Mouse (Mus musculus): Measurements from ENCODE around the gene Ptprb.

Ptprb gene

GRCm38 (mm10) chr10:116275280-116275679 lies at the start of gene Ptprb:
Ptprb (plus strand) TSS chr10:116275523.
- no peak for DNase-seq

GRCm38 (mm10) chr10:116235299-116235698 lies 40.0 kb upstream of the Ptprb start:
- DNase-seq = no peak

GRCm38 (mm10) chr10:116242200-116242599 lies 33.1 kb upstream of the Ptprb start:
- no peak for DNase-seq

- no peak for DNase-seq
Observed at GRCm38 (mm10) chr10:116243373-116243772, 31.9 kb upstream of the Ptprb start.

DNA sequence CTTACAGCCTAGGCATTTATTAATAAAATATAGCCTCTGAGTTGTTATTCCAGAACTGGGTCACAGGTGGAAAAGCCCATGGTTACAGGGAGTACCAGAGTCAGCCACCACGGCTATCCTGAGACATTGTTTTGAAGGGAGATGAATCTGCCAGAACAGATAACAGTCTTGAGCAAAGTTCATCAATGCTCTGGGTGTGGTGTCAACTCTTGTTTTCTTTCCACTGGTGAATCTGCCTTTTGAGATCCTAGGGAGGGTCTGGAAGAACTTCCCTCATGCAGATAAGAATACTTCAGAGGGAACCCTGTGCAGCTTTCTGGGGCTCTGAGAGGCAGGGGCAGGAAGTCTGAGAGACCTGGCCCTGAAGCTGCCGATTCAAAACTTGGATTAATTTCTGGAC lies 29.7 kb upstream of the Ptprb start:
- DNase-seq = no peak

- DNase-seq = no peak
Observed at GRCm38 (mm10) chr10:116252668-116253067, 22.7 kb upstream of the Ptprb start.

- DNase-seq = no peak
Observed at GRCm38 (mm10) chr10:116253972-116254371, 21.4 kb upstream of the Ptprb start.

GRCm38 (mm10) chr10:116259298-116259697 lies 16.0 kb upstream of the Ptprb start:
- DNase-seq = no peak

- no peak for DNase-seq
Observed at GRCm38 (mm10) chr10:116260658-116261433, 14.5 kb upstream of the Ptprb start.

DNA sequence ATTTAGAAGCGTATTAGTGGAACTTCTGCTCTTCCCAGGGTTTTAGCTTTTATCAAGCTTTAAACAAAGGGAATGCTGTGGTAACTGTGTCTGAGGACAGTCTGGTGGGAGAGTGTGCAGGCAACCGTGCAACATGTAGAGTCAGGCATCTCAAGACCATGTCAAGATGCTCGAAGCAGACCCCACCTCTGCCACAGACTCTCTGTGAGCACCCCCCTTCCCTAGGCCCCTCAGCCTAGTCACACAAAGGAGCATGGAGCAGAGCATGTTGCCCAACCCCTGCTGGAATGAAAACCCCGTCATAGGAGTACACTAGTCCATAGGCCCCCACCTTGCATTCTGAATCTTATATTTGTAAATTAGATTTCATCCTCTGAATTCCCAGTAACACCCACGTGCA lies 13.8 kb upstream of the Ptprb start:
- no peak for DNase-seq

DNA sequence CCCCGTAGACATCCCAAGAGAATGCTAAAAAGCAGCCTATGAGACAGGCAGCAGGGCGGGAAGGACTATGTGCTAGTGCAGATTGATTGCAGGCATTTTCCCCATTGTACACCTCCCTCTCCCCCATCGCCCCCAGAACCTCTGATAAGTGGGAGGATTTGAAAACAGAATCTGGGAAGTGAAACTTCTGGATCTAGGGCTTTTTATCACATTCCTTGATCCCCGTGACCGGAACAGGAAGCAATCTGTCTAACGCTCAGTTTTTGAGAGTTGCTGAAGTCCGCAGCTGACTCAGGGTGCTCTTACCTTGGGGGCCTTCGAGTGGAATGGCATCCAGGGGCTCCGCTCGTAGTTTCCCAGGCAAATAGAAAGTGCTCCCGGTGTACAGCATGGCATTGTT lies 10.8 kb upstream of the Ptprb start:
- no peak for DNase-seq

- no peak for DNase-seq
Observed at GRCm38 (mm10) chr10:116266561-116267433, 8.5 kb upstream of the Ptprb start.

DNA sequence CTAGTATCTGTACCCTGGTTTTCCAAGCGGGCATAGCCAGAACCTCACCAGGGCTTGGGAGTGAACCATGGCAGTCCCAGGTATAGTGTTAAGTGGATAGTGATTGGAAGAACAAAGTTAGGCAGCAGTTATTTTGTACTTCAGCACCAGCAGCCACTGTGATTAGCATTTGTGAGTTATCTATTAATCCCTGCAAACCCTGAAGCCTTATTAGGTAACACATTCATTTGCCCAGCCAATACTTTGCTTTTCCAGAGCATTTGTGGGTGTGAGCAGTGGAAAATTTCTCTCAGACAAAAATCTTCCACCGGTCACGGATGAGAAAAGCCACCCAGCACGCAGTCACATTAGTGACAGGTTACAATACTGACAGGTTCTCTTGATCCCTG lies 7.9 kb upstream of the Ptprb start:
- DNase-seq = no peak

DNA sequence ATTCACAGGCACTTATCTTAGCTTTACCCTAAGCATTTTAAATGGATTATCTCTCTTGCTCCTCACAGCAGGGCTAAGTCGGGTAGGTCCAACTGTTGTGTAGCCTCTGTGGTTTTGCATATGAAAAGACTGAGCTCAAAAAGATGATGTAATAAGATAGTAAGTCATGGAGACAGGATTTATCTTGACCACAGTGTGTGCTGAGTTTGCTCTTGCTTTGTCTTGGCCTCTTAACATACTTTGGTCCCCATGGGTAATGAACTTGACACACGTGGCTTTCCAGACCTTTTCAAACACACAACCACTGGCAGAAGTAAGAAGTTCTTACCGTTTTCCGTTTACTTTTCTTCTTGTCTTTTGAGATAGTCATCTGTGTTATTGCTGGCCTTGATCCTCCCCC lies 7.0 kb upstream of the Ptprb start:
- no peak for DNase-seq

GRCm38 (mm10) chr10:116270646-116271469 lies 4.5 kb upstream of the Ptprb start:
- no peak for DNase-seq

DNA sequence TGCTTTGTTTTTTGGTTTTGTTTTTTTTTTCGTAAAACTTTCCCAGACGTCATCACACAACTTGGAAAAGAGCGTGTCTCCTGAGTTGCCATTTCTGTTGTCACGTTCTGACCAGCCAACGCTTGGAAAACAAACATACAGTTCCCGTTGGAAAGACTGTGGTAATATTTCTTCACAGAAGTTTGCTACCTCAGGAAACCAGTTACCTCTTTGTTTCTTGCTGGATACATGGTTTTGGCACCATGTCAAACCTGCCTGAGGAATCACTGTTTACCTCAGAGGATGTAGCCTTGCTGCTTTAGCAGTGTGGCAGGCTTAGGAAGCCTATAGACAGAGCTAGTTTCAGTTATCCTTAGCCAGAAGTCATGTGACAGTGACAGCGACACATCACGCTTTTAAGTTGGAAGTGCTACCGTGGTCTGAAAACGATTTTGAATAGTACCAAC lies 3.8 kb upstream of the Ptprb start:
- no peak for DNase-seq

DNA sequence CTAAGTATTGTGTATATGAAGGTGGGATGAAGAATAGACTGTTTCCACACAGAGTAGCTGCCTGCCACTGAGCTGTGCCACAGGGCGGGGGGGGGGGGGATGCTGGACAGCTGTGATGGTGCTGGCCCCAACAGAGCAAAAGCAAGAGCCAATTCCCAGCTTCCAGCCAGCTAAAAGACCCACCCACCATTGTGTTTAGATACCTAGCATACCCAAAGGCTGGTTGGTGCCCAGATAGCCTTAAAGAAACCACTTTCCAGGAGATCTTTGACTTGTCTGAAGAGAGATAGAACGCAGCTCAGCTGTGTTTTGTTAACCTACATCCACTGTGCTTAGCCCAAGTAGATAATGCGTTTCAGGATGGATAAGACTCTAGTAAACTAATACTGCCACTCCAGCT lies 3.2 kb upstream of the Ptprb start:
- DNase-seq = no peak

- DNase-seq = no peak
Observed at GRCm38 (mm10) chr10:116286697-116287344, 11.5 kb downstream of the Ptprb start.

- DNase-seq = no peak
Observed at GRCm38 (mm10) chr10:116288130-116288529, 12.8 kb downstream of the Ptprb start.

DNA sequence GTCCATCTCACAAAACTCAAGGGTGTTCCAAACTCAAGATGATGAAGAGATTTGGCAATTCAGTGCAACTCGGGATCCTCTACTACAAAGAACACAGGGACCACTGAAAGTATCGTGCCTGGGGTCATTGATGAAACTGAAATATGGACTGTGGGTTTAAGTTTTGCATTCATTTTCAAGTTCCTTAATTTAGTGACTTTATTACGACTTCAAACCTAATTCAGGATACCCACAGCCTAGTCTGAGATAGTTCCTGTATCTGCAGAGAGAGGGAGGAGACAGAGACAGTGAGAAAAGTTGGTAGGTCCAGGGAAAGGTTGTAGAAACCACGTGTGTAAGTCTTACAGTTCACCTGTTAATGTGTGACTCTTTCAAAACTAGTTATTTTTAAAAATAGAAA lies 15.2 kb downstream of the Ptprb start:
- no peak for DNase-seq

DNA sequence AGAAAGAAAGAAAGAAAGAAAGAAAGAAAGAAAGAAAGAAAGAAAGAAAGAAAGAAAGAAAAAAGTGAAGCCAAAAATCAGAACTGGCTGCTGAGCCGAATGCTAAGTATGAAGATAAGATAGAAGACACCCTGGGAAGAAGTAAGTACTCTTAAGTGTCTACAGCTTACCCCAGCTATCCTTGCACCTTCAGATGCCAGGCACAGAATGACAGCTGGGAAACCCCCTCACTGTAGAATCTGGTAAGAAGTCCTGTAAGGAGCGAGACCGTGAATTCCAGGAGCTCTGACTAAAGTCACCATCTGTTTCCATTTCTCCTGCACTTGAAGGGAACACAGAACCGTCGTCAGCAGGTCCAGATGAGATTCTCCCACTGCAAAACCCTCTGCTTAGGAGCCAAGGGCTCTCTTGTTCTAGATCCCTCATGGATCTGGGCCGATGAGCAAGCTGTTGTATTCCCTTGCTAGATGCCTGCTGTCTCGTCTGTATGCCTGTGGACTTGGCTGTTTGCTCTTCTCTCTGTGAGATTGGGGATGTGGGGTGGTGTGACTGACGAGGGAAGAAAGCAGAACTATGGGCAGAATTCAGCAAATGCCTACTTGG lies 15.9 kb downstream of the Ptprb start:
- DNase-seq = no peak

DNA sequence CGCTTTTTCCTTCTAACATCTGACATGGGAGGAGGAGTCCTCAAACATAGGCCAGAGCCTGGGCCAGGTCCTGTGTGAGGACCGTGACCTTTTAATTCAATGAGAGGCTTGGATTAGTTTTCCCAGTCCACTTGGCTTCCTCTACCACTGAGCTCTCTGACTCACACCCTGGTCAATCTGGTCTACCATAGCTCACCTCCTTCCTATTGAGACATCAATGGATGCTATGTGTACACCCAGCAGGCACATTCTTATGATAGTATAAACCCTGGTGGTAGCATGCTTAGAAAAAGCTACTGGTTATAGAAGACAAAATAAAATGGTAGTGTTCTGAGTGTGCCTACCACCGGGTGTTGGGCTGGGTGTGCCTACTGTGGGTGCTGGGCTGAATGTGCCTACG lies 21.1 kb downstream of the Ptprb start:
- no peak for DNase-seq
